Mouse (Mus musculus) stomach, postnatal 0 days (tissue): ENCODE results near the gene Irgm2. TPM values are rescaled to one million over a fixed set of nuclear protein-coding genes. Genes with fewer than 3 reads are reported as not detected.

ENCODE experiments used
- ATAC-seq: fragments of 200-750 bp; cut with Nextera tagmentation; 2 replicates; pipeline ENCODE4 v1.8.0; 2017; ENCODE audit not compliant: low FRiP score, low TSS enrichment
- DNase-seq: peaks from one replicate; pipeline ENCODE4 v3.0.0-alpha.2; 2016; ENCODE audit warnings: low spot score
- H3K27ac ChIP-seq: fragments of 300-500 bp; sonication (generic); replicated peaks from 2 replicates; pipeline ENCODE4 v1.5.1; 2014; ENCODE audit warnings: mild to moderate bottlenecking, control low read depth
- H3K27me3 ChIP-seq: fragments of 300-500 bp; sonication (generic); 2 replicates; pipeline ENCODE4 v1.6.1; 2014; ENCODE audit warnings: low read length; ENCODE audit not compliant: control insufficient read depth, insufficient read depth
- H3K36me3 ChIP-seq: fragments of 300-500 bp; sonication (generic); 2 replicates; pipeline ENCODE4 v1.6.1; 2014; ENCODE audit warnings: low read length, mixed read lengths; ENCODE audit not compliant: control insufficient read depth, insufficient read depth
- H3K4me1 ChIP-seq: fragments of 300-500 bp; sonication (generic); replicated peaks from 2 replicates; pipeline ENCODE4 v1.6.1; 2014; ENCODE audit warnings: antibody characterized with exemption; ENCODE audit not compliant: control insufficient read depth, insufficient read depth
- H3K4me2 ChIP-seq: fragments of 300-500 bp; sonication (generic); replicated peaks from 2 replicates; pipeline ENCODE4 v1.6.1; 2014; ENCODE audit warnings: low read depth, mild to moderate bottlenecking, control low read depth, moderate library complexity
- H3K4me3 ChIP-seq: fragments of 300-500 bp; sonication (generic); 2 replicates; pipeline ENCODE4 v1.5.1; 2014; ENCODE audit warnings: low read depth, low read length, control low read depth
- H3K9ac ChIP-seq: fragments of 300-500 bp; sonication (generic); 2 replicates; pipeline ENCODE4 v1.6.1; 2014; ENCODE audit warnings: mild to moderate bottlenecking, low read length, control low read depth, mixed read lengths
- H3K9me3 ChIP-seq: fragments of 300-500 bp; sonication (generic); 2 replicates; pipeline ENCODE4 v1.6.1; 2016; ENCODE audit warnings: low read length; ENCODE audit not compliant: control insufficient read depth
- CTCF ChIP-seq: IDR thresholded peaks from 2 replicates; pipeline ENCODE4 v1.5.1; 2016; ENCODE audit warnings: antibody characterized with exemption, low read depth, mild to moderate bottlenecking, moderate library complexity
- EP300 ChIP-seq: optimal IDR thresholded peaks from 2 replicates; pipeline ENCODE3; 2016; ENCODE audit warnings: antibody characterized with exemption
- WGBS: fragments of 180-500 bp; shearing (Covaris S2); extraction: QIAGEN DNeasy Blood & Tissue Kit; methylation state at CpG from one replicate; pipeline ENCODE4 v1.1.7; 2014; 5-methylcytosine and 5-hydroxymethylcytosine counted together
- polyA plus RNA-seq: library from polyadenylated mRNA; unstranded; fragments of >200 nt; fragmentation: Nextera tagmentation; extraction: Ambion mirVana; gene quantifications from 2 replicates; pipeline ENCODE4 v1.2.1, GENCODE M21; 2015

The Irgm2 gene
- polyA plus RNA-seq, 1 experiment from 2014 or later: 3.9 TPM

DNA sequence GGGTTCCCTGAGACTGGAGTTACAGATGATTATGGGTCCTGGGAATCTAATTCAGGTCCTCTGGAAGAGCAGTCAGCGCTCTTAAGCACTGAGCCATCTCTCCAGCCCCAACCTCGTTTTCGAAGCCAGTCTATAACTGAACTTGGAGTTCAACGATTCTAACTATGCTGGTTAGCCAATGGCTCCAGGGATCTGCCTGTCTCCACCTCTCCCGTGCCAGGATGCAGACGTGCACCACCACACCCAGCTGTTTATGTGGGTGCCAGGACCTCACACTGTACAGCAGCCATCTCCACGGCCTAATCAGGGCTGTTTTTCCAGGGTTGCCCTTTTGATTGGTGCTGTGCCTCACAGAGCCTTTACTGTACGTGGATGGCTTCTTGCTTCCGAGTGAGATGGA is 65.1 kb downstream of the Irgm2 start:
- Histone ChIP-seq H3K27ac (no peak overlapping the region), H3K4me2 (no peak overlapping the region), H3K9me3 (no peaks in the 10 kb centered on the region), H3K9ac (no peak overlapping the region), H3K36me3 (no peaks in the 10 kb centered on the region), H3K27me3 (no peaks in the 10 kb centered on the region), H3K4me3 (no peak overlapping the region), H3K4me1 (no peaks in the 10 kb centered on the region)
- 81% methylated on average over 9 of the region's 9 CpGs for WGBS
- TF ChIP-seq EP300 (no peak), CTCF (no peak)
- DNase-seq: no peak
- ATAC-seq: no peak

DNA sequence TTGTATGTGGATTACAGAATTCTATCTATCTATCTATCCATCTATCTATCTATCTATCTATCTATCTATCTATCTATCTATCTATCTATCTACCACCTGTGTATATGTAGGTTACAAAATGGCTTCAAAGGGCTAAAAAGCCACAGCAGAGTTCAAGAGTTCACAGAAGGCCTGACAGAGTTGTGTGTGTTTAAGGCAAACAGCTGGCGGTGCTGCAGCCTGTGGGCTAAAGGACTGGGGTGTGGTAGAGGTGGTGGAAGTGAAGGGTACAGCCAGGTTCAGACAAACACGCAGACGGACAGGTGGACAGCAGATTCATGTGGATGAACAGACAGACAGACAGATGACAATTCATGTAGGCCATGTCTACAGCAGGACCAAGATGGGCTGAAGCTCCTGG is 68.9 kb downstream of the Irgm2 start:
- Histone ChIP-seq H3K4me1 (no peaks in the 10 kb centered on the region), H3K36me3 (no peaks in the 10 kb centered on the region), H3K4me3 (no peak overlapping the region), H3K9me3 (no peaks in the 10 kb centered on the region), H3K9ac (no peak overlapping the region), H3K27ac (no peak overlapping the region), H3K27me3 (no peaks in the 10 kb centered on the region), H3K4me2 (no peak overlapping the region)
- peak; percentile 56; the same call in 1 of the 2 replicates for ATAC-seq
- WGBS: 48% methylated on average over 3 of the region's 3 CpGs
- DNase-seq: no peak
- TF ChIP-seq EP300: no peak
- no peak for TF ChIP-seq CTCF

Other genes starting within 250 kb of the Irgm2 start
- 11.6 and 12.8 TPM in 2 replicates for gene Larp1, start 190.6 kb upstream of the Irgm2 start, polyA plus RNA-seq
- not detected in 2 replicates for gene Gm12248, start 106.5 kb upstream of the Irgm2 start, polyA plus RNA-seq
- gene Cnot8, start 95.5 kb upstream of the Irgm2 start, polyA plus RNA-seq: 41.4 and 42.9 TPM in 2 replicates
- 4.4 and 4.9 TPM in 2 replicates for gene Gemin5, start 31.1 kb upstream of the Irgm2 start, polyA plus RNA-seq
- gene Mrpl22, start 28.0 kb upstream of the Irgm2 start, polyA plus RNA-seq: 96.3 and 98.6 TPM in 2 replicates
- gene Igtp, start 62 bp upstream of the Irgm2 start, polyA plus RNA-seq: 4.1 and 4.7 TPM in 2 replicates
- gene 4930438A08Rik, start 75.2 kb downstream of the Irgm2 start, polyA plus RNA-seq: 0.49 and 0.50 TPM in 2 replicates
- 13.7 and 14.8 TPM in 2 replicates for gene Zfp692, start 107.5 kb downstream of the Irgm2 start, polyA plus RNA-seq
- gene Zfp672, start 130.7 kb downstream of the Irgm2 start, polyA plus RNA-seq: 76.0 and 78.4 TPM in 2 replicates
- 33.6 and 34.1 TPM in 2 replicates for gene Sh3bp5l, start 131.1 kb downstream of the Irgm2 start, polyA plus RNA-seq
- 1,014 and 1,152 TPM in 2 replicates for gene Lypd8, start 179.4 kb downstream of the Irgm2 start, polyA plus RNA-seq
- 1.6 and 3.3 TPM in 2 replicates for gene 1810065E05Rik, start 221.5 kb downstream of the Irgm2 start, polyA plus RNA-seq
- gene Gm12253, start 232.9 kb downstream of the Irgm2 start, polyA plus RNA-seq: not detected in 2 replicates